In the genomic region with DNA sequence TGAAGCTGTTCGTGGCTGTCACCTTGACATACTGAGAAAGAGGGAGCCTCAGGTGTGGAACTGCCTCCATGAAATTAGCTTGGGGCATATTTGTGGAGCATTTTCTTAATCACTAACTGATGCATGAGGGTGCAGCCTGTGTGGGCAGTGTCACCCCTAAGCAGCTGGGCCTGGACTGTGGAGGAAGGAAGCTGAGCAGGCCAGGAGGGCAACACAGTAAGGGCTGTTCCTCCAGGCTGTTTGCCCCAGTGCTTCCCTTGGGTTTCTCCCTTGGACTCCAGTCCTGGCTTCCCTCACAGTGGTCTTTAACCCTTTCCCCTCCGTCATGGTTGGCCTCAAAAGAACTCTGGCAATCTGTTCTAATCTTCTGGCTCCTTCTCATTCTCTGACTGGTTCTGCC, we compare ENCODE assay signal across 14 mouse cellular contexts. TPM values are rescaled to one million over a fixed set of nuclear protein-coding genes. Genes with fewer than 3 reads are reported as not detected.
DNase-seq lines count a peak whose midpoint lies in the region; ATAC-seq and TF ChIP-seq lines count a peak whose summit lies in the region.
"Had no signal": no experiment of that assay in that cellular context is flagged by ENCODE, and none has a peak within 500 bp of the region (broad histone marks: within the 10 kb centered on the region; RNA-seq: fewer than 3 reads in every experiment).

No protein-coding gene starts in this region.

- no peak overlapping the region for H3K4me3 ChIP-seq in liver, embryonic 12.5 days
- H3K4me3 ChIP-seq in liver, postnatal 0 days (ENCODE audit: low read depth, low read length) = no peak overlapping the region
- H3K4me3 ChIP-seq: embryonic facial prominence, embryonic 15.5 days; heart, embryonic 10.5 days; hindbrain, embryonic 12.5 days had no signal

- 0 out of 2 replicates have a peak overlapping the region, but pooled peaks have one; percentile 54 for H3K4me2 ChIP-seq in liver, embryonic 12.5 days
- no peak overlapping the region for H3K4me2 ChIP-seq in liver, postnatal 0 days (ENCODE audit: low read depth, low read length)
- H3K4me2 ChIP-seq: embryonic facial prominence, embryonic 15.5 days; hindbrain, embryonic 12.5 days had no signal

- H3K27ac ChIP-seq in liver, embryonic 12.5 days = peak overlapping the region; percentile 83
- H3K27ac ChIP-seq in liver, postnatal 0 days (ENCODE audit: low read depth) = no peak overlapping the region; the same call in 1 of the 2 replicates
- H3K27ac ChIP-seq: embryonic facial prominence, embryonic 15.5 days; hindbrain, embryonic 12.5 days; macrophage had no signal

- no peaks in the 10 kb centered on the region for H3K36me3 ChIP-seq in liver, embryonic 12.5 days
- H3K36me3 ChIP-seq in liver, postnatal 0 days (replicated peaks; ENCODE audit: insufficient read depth, low read length) = no peaks in the 10 kb centered on the region
- H3K36me3 ChIP-seq: embryonic facial prominence, embryonic 15.5 days; heart, embryonic 10.5 days; hindbrain, embryonic 12.5 days had no signal

- no peak overlapping the region for H3K9ac ChIP-seq in liver, embryonic 12.5 days
- no peak overlapping the region for H3K9ac ChIP-seq in liver, postnatal 0 days (replicated peaks)
- H3K9ac ChIP-seq: embryonic facial prominence, embryonic 15.5 days; hindbrain, embryonic 12.5 days had no signal

- peaks cover 64% of the 10 kb centered on the region for H3K4me1 ChIP-seq in liver, embryonic 12.5 days
- peaks cover 28% of the 10 kb centered on the region for H3K4me1 ChIP-seq in liver, postnatal 0 days (ENCODE audit: insufficient read depth)

- no peak for TF ChIP-seq EP300 in liver, postnatal 0 days (IDR thresholded peaks at IDR 0.05; ENCODE audit: low read depth)

- no peak for TF ChIP-seq CTCF in liver, postnatal 0 days (IDR thresholded peaks at IDR 0.05; ENCODE audit: low read depth)

- peak; percentile 39; the same call in 1 of the 2 replicates for ATAC-seq in liver, embryonic 12.5 days
- ATAC-seq in liver, postnatal 0 days = no peak
- peak; percentile 68 to 75 for ATAC-seq in hematopoietic stem cell, adult 5-6 weeks (replicated peaks in 1 of 2; ENCODE audit: insufficient read depth in 1 of 2, low FRiP score in 2 of 2, low TSS enrichment in 1 of 2, low read depth in 1 of 2, poor library complexity in 2 of 2, severe bottlenecking in 2 of 2)
- no peak for ATAC-seq in inflammation-experienced regulatory T-cells, adult 6 months

- no peaks in the 10 kb centered on the region for H3K9me3 ChIP-seq in liver, embryonic 12.5 days (replicated peaks)
- H3K9me3 ChIP-seq in liver, postnatal 0 days (ENCODE audit: low read length) = no peaks in the 10 kb centered on the region
- H3K9me3 ChIP-seq: embryonic facial prominence, embryonic 15.5 days; heart, embryonic 10.5 days; hindbrain, embryonic 12.5 days had no signal

- DNase-seq in liver, postnatal 0 days = no peak
- DNase-seq in kidney, postnatal 25 days = peak; percentile 24 to 77
- DNase-seq in left cerebral cortex, adult 11 months (ENCODE audit: low spot score) = no peak
- no peak for DNase-seq in c-Kit-positive CD71-positive TER-119-positive erythroid progenitor cells, embryonic 14.5 days (ENCODE audit: low spot score)
- DNase-seq: cerebellum, adult 11 months; left cerebral cortex, postnatal 4 days; thymus, postnatal 36 days had no signal

- 65% methylated on average over 2 of the region's 2 CpGs for WGBS in liver, embryonic 12.5 days (ENCODE audit: insufficient replicate concordance)
- 64% methylated on average over 2 of the region's 2 CpGs for WGBS in liver, postnatal 0 days (ENCODE audit: insufficient replicate concordance)

- no peaks in the 10 kb centered on the region for H3K27me3 ChIP-seq in liver, embryonic 12.5 days (replicated peaks)
- H3K27me3 ChIP-seq in liver, postnatal 0 days (ENCODE audit: insufficient read depth, low read length) = no peaks in the 10 kb centered on the region
- H3K27me3 ChIP-seq: embryonic facial prominence, embryonic 15.5 days; hindbrain, embryonic 12.5 days had no signal

RNA-seq across cellular contexts. Expression of a gene that starts 13.6 kb away (rescaled TPM):
- polyA plus RNA-seq in liver, embryonic 12.5 days (2016; fragmentation: Nextera tagmentation; extraction: Ambion mirVana) = 12.5 and 13.8 TPM in 2 replicates
- 8.3 and 9.0 TPM in 2 replicates for polyA plus RNA-seq in liver, postnatal 0 days (2015; fragmentation: Nextera tagmentation; extraction: Ambion mirVana)
- 7.1 and 17.7 TPM in 2 replicates for total RNA-seq in hematopoietic stem cell, adult 5-6 weeks (2017)
- 10 to 100 TPM; 68.5 to 100.0 (median 78.8) TPM for polyA plus RNA-seq in inflammation-experienced regulatory T-cells, adult 6 months (2017; shearing (Covaris generic))

Comparison
In these comparisons a context has a peak if more than half of its experiments do, and no peak if none do; other contexts are left out.
1. ATAC-seq: peak in liver, embryonic 12.5 days (single experiment) and hematopoietic stem cell, adult 5-6 weeks (2 of 2); none in liver, postnatal 0 days (single experiment) and inflammation-experienced regulatory T-cells, adult 6 months (single experiment).
2. DNase-seq: peak in kidney, postnatal 25 days (2 of 2); none in liver, postnatal 0 days (single experiment), left cerebral cortex, adult 11 months (single experiment) and c-Kit-positive CD71-positive TER-119-positive erythroid progenitor cells, embryonic 14.5 days (single experiment).